Mouse (Mus musculus) heart, embryonic 15.5 days (tissue): ENCODE data around the gene Prpf4b. TPM values are rescaled to one million over a fixed set of nuclear protein-coding genes. Genes with fewer than 3 reads are reported as not detected.
"Not testable (repeated sequence)": the region's sequence is repeated elsewhere in the genome, so short reads cannot be mapped to it uniquely, and the experiment has no call there.

Experiments
- ATAC-seq: fragments of 200-750 bp; cut with Nextera tagmentation; replicated peaks from 2 replicates; pipeline ENCODE4 v1.8.0; 2017; ENCODE audit warnings: low read depth, moderate TSS enrichment; ENCODE audit not compliant: insufficient number of reproducible peaks, insufficient read depth, low FRiP score
- H3K27ac ChIP-seq: fragments of 300-500 bp; sonication (generic); 2 replicates; pipeline ENCODE4 v1.5.1; 2015; ENCODE audit warnings: mild to moderate bottlenecking, inconsistent platforms
- H3K27me3 ChIP-seq: fragments of 300-500 bp; sonication (generic); 2 replicates; pipeline ENCODE4 v1.6.1; 2015; ENCODE audit warnings: inconsistent platforms
- H3K36me3 ChIP-seq: fragments of 300-500 bp; sonication (generic); 2 replicates; pipeline ENCODE4 v1.6.1; 2015; ENCODE audit warnings: mild to moderate bottlenecking, inconsistent platforms
- H3K4me1 ChIP-seq: fragments of 300-500 bp; sonication (generic); replicated peaks from 2 replicates; pipeline ENCODE4 v1.6.1; 2015; ENCODE audit warnings: inconsistent platforms
- H3K4me2 ChIP-seq: fragments of 300-500 bp; sonication (generic); 2 replicates; pipeline ENCODE4 v1.6.1; 2015; ENCODE audit warnings: inconsistent platforms, mild to moderate bottlenecking, moderate library complexity
- H3K4me3 ChIP-seq: fragments of 300-500 bp; sonication (generic); 2 replicates; pipeline ENCODE4 v1.5.1; 2015; ENCODE audit warnings: mild to moderate bottlenecking, inconsistent platforms
- H3K9ac ChIP-seq: fragments of 300-500 bp; sonication (generic); 2 replicates; pipeline ENCODE4 v1.6.1; 2015; ENCODE audit warnings: mild to moderate bottlenecking, inconsistent platforms
- H3K9me3 ChIP-seq: fragments of 300-500 bp; sonication (generic); replicated peaks from 2 replicates; pipeline ENCODE4 v1.6.1; 2016; ENCODE audit warnings: inconsistent platforms
- WGBS: fragments of 180-500 bp; shearing (Covaris S2); methylation state at CpG from one replicate; pipeline ENCODE4 v1.1.7; 2015; ENCODE audit warnings: mixed read lengths; 5-methylcytosine and 5-hydroxymethylcytosine counted together
- polyA plus RNA-seq: library from polyadenylated mRNA; unstranded; fragments of >200 nt; fragmentation: Nextera tagmentation; extraction: Ambion mirVana; gene quantifications from 2 replicates; pipeline ENCODE4 v1.2.1, GENCODE M21; 2015

Gene Prpf4b
- 37.7 and 45.8 TPM in 2 replicates for polyA plus RNA-seq

DNA sequence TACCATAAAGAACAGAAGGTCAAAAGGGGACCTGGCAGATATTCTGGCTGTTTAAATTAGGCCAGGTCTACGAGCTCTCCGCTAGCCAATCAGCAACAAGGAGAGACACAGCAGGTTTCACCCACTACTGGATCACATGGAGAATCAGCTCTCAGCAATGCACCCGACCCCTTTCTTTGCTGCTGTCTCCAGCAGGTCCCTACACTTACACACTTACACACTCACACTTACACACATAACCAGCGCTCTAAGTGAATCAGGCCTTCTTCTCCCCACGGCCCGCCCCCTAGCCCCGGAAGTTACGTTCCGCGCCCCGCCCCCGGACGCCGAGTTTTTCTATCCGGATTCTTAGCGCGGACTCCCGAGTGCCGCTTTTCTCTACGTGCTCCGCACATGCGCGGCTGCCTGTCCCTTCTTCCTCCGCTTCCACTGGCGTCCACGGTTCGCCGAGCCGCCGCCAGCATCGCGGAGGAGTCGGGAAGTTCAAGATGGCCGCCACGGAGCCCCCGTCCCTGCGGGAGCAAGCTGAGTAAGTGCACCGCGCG, at the start of gene Prpf4b:
TSS of gene Prpf4b (plus strand) at position 137 of the 545 bp plus-strand sequence.
- peak; percentile 77 for ATAC-seq
- Histone ChIP-seq H3K4me3 (peak within 1 kb of the TSS; percentile 92), H3K27me3 (no peaks in the 10 kb centered on the region), H3K4me2 (peak within 1 kb of the TSS; percentile 73), H3K27ac (peak within 1 kb of the TSS; percentile 98), H3K4me1 (peaks cover 25% of the 10 kb centered on the region), H3K9ac (peak within 1 kb of the TSS; percentile 97), H3K9me3 (no peaks in the 10 kb centered on the region), H3K36me3 (no peaks in the 10 kb centered on the region)
- under 1% methylated on average over 40 of the region's 40 CpGs for WGBS

DNA sequence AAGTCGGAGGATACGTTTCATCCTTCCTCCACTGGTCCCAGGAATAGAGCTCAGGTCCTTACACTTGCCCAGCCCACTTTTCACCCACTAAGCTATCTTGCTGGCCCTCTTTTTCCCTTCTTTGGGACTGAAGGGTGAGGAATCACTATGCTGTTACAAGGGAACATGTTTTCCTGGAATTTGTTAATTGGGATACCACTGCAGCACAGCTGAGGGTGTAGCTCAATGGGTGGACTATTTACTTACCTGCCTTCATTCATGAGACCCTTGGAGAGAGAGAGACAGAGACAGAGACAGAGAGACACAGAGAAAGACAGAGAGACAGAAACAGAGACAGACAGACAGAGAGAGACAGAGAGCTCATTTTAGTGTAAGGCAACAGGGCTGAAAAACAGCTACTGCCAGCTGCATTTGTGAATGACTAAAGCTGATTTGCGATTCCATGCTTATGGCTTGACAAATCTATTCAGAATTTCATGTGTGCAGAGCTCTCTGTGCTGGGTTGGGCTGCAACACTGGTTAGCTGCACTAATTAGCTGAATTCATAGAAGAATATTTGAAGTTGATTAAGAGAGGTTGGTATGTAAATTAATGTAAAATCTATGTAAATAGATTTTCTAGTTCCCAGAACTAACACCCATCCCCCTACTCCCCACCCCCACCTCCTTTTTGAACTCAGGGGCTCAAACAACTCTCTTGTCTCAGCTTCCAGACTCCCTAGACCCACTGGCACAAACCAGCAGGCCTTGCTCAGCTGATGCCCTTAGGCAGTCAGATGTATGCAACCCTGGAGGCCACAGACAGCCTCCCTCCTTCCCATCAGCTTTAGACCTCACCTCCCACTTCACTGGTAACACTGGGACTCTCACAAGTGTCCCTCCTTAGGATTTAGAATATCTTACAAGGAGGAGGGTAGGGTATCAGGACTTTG, 48.1 kb upstream of the Prpf4b start:
- no peak overlapping the region for H3K4me3 ChIP-seq
- 86% methylated on average over 3 of the region's 3 CpGs for WGBS
- ATAC-seq, result no peak
- H3K27me3 ChIP-seq, result no peaks in the 10 kb centered on the region
- no peak overlapping the region for H3K4me2 ChIP-seq
- H3K9ac ChIP-seq, result no peak overlapping the region
- H3K27ac ChIP-seq, result no peak overlapping the region
- no peaks in the 10 kb centered on the region for H3K4me1 ChIP-seq
- no peaks in the 10 kb centered on the region for H3K9me3 ChIP-seq
- no peaks in the 10 kb centered on the region for H3K36me3 ChIP-seq

DNA sequence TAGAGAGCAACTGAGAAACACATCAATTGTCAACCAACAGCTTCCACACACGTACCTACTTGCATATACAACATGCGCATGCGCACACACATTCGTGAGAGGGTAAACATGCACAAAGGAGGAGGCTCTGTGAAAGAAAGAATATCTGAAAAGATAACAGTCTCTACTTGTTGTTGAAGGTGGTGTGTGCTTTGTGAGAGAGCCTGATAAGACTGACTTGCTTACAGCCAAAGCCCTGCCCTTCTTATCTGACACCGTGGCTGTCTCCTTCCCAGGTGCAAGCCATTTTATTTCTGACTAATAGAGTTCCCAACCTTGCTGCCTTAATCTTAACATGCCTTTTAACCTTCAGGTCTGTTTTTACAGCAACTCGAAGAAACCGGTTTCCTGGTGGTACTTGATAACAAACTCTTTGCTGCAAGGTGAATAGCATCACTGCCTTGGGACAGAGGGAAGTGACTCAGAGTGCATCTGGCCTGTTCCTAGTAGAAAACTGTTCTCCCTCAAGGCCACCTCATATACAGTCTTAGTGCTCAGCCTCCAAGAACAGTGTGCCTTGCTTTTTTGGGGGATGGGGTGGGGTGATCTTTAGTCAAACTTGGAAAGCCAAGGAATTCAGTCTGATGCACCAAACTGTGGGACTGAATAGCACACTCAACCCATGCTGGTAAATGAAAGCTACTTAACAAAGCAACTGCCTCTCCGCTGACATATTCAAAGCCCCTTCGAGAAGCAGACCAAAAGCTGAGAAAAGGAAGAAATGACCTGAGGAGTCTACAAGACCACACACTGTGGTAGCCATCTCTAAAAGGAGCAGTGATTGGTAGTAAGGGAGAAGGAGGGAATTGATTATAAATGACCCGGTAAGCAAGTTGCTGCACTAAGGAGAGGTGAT, 46.9 kb upstream of the Prpf4b start:
- WGBS, result 47% methylated on average over 10 of the region's 10 CpGs
- ATAC-seq, result no peak
- H3K9me3 ChIP-seq, result no peaks in the 10 kb centered on the region
- H3K9ac ChIP-seq, result no peak overlapping the region
- H3K4me3 ChIP-seq, result no peak overlapping the region
- no peak overlapping the region for H3K4me2 ChIP-seq
- no peaks in the 10 kb centered on the region for H3K36me3 ChIP-seq
- H3K27ac ChIP-seq, result no peak overlapping the region
- H3K4me1 ChIP-seq, result no peaks in the 10 kb centered on the region
- no peaks in the 10 kb centered on the region for H3K27me3 ChIP-seq

DNA sequence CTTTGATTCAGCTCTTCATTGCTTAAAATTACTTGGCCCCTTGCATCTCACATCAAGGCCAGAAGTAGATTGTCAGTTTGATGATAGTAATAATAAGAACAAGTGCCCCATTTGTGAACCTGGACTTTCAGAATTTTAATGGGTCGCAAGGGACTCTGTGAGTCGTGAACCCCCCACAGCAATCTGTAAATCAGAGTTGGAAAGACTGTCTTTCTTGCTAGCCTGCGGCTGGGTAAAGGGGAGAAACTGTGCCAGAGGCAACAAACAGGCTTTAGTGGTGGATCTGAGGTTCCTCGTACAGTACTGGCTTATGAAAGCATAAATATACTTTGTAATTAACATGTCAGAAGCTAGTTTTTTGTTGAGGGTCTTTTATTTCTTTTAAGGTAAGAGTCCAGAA, 32.3 kb upstream of the Prpf4b start:
- no peaks in the 10 kb centered on the region for H3K36me3 ChIP-seq
- H3K4me1 ChIP-seq, result no peaks in the 10 kb centered on the region
- no peak overlapping the region for H3K9ac ChIP-seq
- no peak overlapping the region for H3K4me2 ChIP-seq
- no peak overlapping the region for H3K4me3 ChIP-seq
- 74% methylated on average over 4 of the region's 4 CpGs for WGBS
- no peak overlapping the region for H3K27ac ChIP-seq
- no peaks in the 10 kb centered on the region for H3K27me3 ChIP-seq
- no peaks in the 10 kb centered on the region for H3K9me3 ChIP-seq
- ATAC-seq, result no peak

DNA sequence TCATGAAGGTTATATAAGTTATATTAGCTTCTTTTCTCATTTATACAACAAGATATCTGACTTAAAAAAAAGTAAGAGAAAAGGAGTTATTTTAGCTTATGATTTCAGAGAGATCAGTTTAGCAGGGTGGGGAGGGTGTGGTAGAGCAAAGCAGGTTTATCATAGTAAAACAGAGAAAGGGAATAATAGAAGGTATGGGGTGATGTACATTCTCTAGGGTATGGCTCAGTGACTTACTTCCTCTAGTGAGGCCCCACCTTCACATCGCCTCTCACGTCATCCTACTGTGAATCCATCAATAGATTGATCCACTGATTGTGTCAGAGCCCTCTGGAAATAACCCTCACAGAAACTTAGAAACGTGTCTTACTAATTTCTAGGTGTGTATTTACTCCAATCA, 24.3 kb upstream of the Prpf4b start:
- no peak for ATAC-seq
- Histone ChIP-seq H3K4me2 (no peak overlapping the region), H3K36me3 (no peaks in the 10 kb centered on the region), H3K9ac (no peak overlapping the region), H3K27me3 (no peaks in the 10 kb centered on the region), H3K9me3 (peaks cover 27% of the 10 kb centered on the region), H3K27ac (no peak overlapping the region), H3K4me3 (no peak overlapping the region), H3K4me1 (no peaks in the 10 kb centered on the region)
- WGBS, result 89% methylated on average over 3 of the region's 3 CpGs

DNA sequence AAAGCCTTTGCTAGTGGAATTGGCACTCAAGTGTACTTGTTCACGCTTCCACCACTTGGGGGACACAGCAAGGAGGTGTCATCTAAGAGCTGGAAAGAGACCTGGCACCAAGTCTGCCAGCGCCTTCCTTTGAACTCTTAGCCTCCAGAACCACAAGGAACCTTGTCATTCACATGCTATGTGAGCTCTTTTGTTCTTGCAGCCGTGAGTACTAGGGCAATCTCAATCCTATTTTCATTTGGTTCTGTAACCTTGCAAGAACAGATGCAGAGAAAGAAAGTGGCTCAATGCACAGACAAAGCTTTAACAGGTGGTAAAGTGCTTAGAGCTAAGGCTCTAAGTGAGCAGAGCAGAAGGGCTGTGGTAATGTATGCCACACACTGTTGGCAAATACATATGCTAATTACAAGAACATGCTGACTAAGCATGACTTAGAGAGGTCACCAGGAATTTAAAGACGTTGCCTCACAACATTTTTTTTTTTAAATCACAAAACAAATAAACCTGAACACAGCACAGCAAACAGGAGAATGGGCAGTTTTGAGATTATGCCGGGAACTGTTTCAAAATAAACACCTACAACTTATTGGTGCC, 23.8 kb upstream of the Prpf4b start:
- Histone ChIP-seq H3K27me3 (no peaks in the 10 kb centered on the region), H3K4me1 (no peaks in the 10 kb centered on the region), H3K4me2 (no peak overlapping the region), H3K27ac (no peak overlapping the region), H3K4me3 (no peak overlapping the region), H3K9me3 (peaks cover 27% of the 10 kb centered on the region), H3K9ac (no peak overlapping the region), H3K36me3 (no peaks in the 10 kb centered on the region)
- no peak for ATAC-seq
- 72% methylated on average over 5 of the region's 5 CpGs for WGBS

DNA sequence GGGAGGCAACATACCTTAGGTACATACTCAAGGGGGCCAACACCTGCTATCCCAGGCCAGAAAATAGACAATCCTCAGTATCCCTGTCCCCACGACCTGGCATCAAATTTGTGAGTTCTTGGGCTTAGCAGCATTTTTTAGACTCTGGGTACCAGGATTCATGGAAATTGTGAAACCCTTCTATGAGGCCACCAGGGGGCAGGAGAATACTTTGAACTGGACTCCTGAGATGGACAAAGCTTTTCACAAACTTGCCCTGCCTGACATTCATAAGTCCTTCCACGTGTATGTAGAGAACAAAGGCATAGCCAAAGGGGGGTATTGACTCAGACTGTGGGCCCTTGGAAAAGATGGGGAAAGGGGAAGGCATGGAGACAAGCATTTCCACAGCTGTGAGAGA, 17.6 kb upstream of the Prpf4b start:
- Histone ChIP-seq H3K4me1 (no peaks in the 10 kb centered on the region), H3K4me2 (no peak overlapping the region), H3K27me3 (no peaks in the 10 kb centered on the region), H3K9ac (no peak overlapping the region), H3K9me3 (peaks cover 27% of the 10 kb centered on the region), H3K4me3 (no peak overlapping the region), H3K36me3 (no peaks in the 10 kb centered on the region), H3K27ac (no peak overlapping the region)
- 27% methylated on average over 2 of the region's 2 CpGs for WGBS
- ATAC-seq, result no peak

DNA sequence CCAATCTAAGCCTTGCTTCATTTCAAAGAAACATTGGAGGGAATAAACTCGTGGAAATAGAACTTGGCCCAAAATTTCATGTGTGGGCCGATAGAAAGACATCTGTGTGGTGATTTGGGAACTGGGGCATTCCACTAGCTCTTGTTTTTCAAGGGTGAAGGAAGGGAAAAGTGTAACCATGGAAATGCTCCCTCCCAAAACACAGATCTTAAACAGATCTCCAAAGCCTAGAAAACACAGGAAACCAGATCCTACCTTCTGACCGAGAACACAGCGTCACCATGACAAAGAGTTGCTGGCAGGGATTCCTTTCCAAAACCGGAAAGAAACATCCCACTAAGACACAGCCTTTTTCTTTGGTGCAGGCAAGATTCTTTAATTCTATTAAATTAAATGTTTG, 15.7 kb upstream of the Prpf4b start:
- H3K9ac ChIP-seq, result no peak overlapping the region

DNA sequence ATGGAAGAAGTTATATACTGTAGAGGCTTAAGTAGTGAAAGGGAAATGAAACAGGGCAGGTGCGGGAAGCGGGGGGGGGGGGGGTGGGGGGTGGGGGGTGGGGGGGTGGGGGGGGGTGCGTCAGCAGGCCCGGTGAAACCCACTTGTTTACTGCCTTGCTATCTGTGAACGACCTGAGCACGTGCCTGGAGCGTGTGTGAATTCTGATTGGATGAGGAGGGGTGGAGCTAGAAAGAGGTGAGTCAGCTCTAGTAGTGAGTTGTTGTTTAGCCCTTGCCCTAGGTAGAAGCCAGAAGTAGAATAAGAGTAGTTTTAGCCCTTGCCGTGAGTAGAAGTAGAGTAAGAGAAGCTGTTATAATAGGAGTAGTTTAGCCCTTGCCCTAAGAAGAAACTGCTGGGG, 13.9 kb upstream of the Prpf4b start:
- not testable (repeated sequence) for ATAC-seq, H3K4me1 ChIP-seq, H3K9ac ChIP-seq, H3K9me3 ChIP-seq, H3K4me3 ChIP-seq, H3K36me3 ChIP-seq, H3K4me2 ChIP-seq, H3K27ac ChIP-seq, H3K27me3 ChIP-seq
- WGBS, result 39% methylated on average over 6 of the region's 8 CpGs

More for the DNA sequence above, 15.7 kb upstream of the Prpf4b start:
- H3K27ac ChIP-seq, result no peak overlapping the region
- H3K4me2 ChIP-seq, result no peak overlapping the region
- H3K4me1 ChIP-seq, result no peaks in the 10 kb centered on the region
- no peaks in the 10 kb centered on the region for H3K27me3 ChIP-seq
- H3K4me3 ChIP-seq, result no peak overlapping the region
- WGBS, result 71% methylated on average over 5 of the region's 5 CpGs
- no peaks in the 10 kb centered on the region for H3K36me3 ChIP-seq
- no peak for ATAC-seq
- H3K9me3 ChIP-seq, result peaks cover 11% of the 10 kb centered on the region

DNA sequence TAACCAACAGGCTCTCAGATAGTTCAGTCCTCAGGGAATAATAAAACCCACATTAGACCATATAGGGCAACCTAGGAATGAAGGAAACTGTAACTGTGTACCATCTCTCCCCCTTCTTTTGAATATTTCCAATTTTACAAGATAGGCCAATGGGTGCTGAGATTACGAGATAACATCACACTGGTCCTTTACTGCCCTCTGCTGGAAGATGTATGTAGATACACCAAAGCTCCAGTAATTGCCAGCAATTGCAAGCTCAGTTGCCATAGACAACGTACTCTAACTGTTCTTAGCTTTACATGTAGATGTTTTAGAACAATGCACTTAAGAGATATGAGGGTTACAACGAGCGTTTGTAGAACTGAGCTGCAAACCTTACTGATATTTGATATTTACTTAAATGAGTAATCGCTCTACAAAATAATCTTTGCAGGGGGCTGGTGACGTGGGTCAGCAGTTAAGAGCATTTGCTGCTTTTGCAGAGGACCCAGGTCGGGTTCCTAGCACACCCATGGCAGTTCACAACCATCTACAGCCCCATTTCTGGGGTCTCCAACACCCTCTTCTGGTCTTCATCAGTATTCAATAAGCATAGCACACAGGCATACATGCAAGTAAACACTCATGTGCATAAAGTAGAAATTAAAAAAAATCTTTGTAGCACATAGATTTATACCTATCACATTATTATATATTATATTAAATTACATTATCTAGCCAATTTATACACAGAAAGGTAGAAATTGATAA, 10.5 kb upstream of the Prpf4b start:
- H3K9ac ChIP-seq, result no peak overlapping the region
- WGBS, result 38% methylated on average over 7 of the region's 7 CpGs
- H3K36me3 ChIP-seq, result no peaks in the 10 kb centered on the region
- H3K27me3 ChIP-seq, result no peaks in the 10 kb centered on the region
- no peaks in the 10 kb centered on the region for H3K9me3 ChIP-seq
- no peak overlapping the region for H3K4me2 ChIP-seq
- H3K27ac ChIP-seq, result no peak overlapping the region
- H3K4me1 ChIP-seq, result no peaks in the 10 kb centered on the region
- H3K4me3 ChIP-seq, result no peak overlapping the region
- ATAC-seq, result no peak
